Mouse (Mus musculus): ENCODE measurements around the gene Gstm6.
"Not testable (repeated sequence)": the region's sequence is repeated elsewhere in the genome, so short reads cannot be mapped to it uniquely, and the experiment has no call there.

The Gstm6 gene

DNA sequence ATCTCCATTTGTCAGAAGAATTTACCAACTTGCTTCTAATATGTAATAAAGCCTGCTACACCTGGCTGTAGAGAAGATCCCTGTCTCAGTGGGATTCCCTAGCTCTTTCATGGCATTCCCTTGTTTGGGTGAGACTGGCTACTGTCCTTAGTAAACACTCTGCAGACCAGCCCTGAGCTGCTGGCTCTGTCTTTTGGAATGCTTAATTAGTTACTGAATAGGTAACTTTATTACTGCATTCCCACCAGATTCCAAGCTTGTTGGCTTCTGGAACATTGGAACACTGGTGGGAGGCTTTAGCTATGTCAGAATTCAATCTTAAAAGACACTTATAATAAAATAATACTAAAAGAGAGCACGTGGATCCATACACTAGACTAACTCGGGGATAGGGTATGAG is 54.3 kb downstream of the Gstm6 start:
- not testable (repeated sequence) for DNase-seq (ENCODE audit: low spot score in 2 of 2)
